Mouse (Mus musculus): Measurements from ENCODE around the gene Ldhc.
"Not testable (repeated sequence)": the region's sequence is repeated elsewhere in the genome, so short reads cannot be mapped to it uniquely, and the experiment has no call there.

Gene Ldhc

DNA sequence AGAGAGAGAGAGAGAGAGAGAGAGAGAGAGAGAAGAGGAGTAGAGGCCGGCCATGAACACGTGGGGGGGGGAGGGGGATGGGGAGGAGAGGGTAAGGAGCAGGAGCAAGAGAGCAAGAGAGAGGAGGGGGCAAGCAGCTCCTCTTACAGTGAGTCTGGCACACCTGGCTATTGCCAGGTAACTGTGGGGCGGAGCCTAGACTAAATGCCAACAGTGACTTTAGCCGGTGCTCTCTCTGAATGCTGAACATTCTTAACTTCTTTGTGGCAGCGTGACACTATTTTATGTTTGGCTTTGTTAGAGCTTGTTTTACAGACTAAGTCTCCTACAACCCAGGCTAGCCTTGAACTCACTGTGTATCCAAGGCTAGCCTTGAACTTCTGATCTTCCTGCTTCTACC is 18.7 kb upstream of the Ldhc start:
- DNase-seq (ENCODE audit: low spot score), result peak; percentile 51

DNA sequence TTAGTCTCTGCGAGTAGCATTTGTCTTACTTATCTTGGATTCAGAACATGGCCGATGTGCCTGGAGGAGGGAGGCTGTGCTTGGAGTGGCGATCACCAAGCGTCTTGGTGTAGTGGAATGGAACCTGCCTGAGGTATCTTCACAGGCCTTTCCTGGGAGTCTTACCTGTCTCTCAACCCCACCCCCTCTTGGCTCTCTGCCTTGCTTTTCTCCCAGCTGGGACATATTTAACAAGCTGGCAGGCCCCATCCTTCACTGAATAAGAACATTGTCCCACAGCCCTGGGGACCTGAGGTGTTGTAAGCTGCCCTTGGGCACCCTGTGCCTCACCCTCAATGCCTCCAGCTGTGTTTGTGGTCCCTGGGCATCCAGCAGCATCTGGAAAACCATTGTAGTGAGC is 17.4 kb upstream of the Ldhc start:
- DNase-seq (ENCODE audit: low spot score), result no peak

DNA sequence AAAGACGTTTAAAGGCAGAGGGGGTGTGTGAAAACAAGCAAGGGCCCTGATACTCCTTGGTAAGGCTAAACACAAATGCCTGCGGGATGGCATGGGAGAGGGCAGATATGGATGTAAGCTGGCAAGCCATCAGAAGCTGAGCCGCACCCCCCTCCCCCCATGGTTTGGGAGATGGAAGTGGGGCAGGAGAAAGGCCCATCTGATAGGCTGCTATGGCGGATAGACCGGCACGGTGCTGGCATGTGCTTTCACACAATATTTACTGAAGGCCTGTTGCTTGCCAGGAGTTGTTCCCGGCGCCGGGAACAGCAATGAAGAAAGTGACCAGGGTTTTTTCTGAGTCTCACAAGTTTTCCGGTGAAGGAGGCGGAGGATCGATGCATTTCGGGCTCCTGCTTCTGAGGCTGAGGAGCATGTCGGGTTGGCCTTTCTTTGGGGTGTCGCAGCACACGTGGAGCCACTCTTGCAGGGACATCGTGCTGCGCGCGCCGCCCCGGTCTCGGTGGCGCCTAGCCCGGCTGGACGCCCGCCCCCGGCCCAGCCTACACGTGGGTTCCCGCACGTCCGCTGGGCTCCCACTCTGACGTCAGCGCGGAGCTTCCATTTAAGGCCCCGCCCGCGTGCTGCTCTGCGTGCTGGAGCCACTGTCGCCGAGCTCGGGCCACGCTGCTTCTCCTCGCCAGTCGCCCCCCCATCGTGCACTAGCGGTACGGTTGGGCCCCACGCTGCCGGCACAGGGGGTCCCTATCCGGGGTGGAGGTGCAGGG is 15.6 kb upstream of the Ldhc start:
- peak; percentile 95 for DNase-seq (ENCODE audit: low spot score)

DNA sequence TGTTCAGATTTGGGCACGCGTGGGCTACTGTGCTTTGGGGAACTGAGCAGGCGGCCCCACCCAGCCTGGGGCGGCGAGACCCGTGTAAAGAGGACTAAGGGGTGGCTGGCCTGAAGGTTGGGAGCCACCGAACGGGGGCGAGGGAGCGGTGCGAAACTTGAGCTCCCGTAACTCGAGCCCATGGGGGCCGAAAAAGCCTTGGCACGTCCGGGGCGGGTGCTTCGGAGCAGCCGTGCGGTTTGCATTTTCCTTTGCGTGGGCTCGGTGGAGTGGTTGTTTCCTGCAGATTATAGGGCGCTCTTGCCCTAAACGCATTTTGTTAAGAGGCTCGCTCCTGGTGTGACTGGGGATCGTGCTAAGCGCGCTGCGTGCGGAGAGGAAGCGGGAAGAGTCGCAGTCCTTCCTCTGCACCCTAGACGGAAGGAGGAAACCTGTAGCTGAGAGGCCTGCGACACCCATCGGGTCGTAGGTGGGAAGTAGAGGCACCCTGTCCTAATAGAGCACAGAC is 15.0 kb upstream of the Ldhc start:
- DNase-seq (ENCODE audit: low spot score), result peak; percentile 35

DNA sequence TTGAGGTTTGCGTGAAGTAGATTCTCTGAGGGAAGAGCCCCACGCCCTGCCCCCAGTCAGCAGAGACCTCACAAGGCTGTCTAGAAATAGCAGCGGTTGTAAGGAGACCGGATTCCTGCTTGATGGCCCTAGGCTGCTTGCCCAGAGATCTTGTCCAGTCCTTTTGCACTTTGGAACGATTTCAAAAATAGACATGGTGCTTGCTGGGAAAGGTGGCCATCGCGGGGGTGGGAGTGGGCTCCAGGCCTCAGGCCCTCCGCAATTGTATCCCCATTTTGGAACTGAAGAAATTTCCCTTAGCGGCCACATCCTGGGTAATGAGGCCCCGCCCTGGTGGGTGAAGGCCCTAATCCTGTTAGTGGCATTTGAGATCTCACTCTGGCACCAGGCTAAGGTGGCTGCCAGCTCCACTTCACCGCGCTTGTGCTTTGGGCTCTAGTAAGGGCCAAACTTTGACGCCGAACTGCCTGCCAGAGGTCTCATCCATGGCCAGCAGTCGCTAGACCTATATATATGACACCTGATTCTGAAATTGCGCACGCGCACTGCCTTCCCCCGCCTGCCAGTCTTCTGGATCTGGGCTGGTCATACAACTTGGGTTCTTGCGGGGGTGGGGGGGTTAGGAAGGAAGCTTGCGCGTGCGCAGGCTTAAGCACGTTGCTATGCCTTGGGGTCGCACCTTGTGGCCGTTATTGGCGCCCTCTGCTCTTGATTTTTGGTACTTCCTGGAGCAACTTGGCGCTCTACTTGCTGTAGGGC is 14.3 kb upstream of the Ldhc start:
- DNase-seq (ENCODE audit: low spot score), result peak; percentile 48

DNA sequence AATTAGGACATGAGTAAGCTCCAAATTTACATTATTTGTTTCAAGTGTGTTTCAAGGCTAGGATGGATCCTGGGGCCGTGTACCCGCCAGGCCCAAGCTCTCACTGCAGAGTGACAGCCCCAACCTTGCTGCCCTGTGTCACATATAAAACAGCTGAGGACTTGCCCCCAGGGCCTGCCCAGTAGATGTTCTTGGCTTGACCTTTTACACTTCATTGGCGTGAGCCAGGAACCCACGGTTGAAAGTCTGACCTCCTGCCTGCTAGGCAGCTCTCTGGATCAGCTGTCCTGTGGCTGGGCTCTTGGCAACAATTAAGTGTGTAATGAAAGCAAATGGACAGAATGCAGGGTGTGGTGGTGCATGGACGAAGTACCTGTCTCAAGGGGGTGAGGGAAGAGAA is 11.7 kb upstream of the Ldhc start:
- no peak for DNase-seq (ENCODE audit: low spot score)

DNA sequence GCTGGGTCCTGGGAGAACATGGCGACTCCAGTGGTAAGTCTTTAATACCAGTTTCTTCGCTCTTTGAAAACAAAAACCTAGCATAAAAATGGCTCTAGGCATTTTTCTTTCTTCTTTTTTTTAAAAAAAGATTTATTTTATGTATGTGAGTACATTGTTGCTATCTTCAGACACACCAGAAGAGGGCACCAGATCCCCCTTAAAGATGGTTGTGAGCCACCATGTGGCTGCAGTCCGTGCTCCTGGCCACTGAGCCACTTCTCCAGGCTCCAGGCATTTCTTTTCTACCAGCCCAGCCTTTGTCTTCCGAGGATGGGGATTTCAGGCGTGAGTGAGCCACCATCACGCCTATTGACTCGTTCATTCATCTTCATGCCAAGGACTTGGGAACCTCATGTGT is 10.0 kb upstream of the Ldhc start:
- DNase-seq (ENCODE audit: low spot score), result no peak

DNA sequence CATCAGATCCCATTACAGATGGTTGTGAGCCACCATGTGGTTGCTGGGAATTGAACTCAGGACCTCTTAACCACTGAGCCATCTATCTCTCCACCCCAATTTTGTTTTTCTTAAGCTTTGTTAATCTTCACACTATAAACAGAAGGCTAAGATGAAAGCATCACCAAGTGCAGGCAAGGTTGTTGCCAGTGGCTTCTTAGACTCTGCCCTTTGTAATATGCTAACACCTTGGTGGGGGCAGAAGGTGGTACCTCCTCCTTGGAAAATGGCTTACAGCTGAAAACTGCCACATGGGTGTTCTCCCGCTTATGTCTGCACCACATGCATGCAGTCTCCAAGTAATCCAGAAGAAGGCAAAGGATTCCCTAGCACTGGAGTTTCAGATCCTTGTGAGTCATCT is 8.3 kb upstream of the Ldhc start:
- no peak for DNase-seq (ENCODE audit: low spot score)

DNA sequence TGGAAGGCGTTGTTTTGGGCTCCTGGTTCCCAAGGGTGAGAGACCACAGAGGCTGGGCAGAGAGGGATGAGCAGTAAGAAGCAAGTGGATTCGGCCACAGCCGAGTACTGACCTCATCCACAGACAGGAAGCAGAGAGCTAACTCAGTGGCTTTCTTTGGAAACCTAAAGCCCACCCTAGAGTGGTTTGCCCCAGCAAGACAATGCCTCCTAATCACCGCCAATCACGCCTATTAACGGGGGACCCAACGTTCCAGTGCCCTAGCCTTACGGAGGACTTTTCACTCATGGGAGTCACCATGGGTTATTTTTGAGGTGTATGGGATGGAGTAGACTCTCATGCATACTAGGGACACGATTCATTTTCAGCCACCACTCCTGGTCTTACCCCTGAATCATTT is 7.6 kb upstream of the Ldhc start:
- no peak for DNase-seq (ENCODE audit: low spot score)

DNA sequence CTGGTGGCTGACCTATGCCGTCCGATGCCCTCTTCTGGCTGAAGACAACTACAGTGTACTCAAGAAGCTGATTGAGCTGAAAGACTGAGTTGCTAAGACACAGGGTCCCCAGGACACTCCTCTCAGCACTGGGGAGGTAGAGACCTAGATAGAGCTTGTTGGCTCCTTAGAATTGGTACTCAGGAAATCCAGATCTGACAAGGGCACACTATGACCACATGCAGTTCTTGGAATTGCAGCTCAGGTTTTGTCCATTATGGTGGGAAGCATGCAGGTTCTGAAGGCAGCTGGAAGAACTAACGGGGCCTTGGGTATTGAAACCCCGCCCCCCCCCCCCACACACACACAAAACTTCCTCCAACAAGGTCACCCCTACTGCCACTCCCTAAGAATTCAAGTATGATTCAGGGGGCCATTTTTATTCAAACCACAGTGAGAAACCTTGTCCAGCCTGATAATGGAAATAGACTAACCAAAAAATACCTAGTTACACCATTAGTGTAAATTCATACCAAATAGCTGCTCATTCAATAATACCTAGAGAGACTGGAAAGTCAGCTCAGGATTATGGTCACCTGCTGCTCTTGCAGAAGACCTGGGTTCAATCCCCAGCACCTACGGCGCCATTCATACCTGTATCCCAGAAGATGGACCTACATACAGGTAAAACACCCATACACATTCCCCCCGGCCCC is 5.0 kb upstream of the Ldhc start:
- DNase-seq (ENCODE audit: low spot score), result no peak

DNA sequence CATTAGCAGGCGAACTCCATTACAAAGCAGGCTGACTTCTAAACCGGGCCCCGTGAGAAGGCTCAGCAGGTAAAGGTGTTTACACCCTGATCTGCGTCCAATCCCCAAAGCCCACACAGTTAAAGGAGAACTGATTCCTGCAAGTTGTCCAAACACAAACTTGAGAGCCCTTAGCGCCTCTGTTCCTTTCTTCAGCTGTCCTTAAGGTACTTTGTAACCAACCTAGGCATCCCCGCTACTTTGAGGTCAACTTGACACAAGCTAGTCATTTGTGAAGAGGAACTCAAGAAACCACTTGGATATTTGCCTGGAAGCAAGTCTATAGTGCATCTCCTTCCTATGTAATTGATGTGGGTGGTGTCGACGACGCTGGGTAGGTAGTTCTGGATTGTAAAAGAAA is 3.6 kb upstream of the Ldhc start:
- no peak for DNase-seq (ENCODE audit: low spot score)

DNA sequence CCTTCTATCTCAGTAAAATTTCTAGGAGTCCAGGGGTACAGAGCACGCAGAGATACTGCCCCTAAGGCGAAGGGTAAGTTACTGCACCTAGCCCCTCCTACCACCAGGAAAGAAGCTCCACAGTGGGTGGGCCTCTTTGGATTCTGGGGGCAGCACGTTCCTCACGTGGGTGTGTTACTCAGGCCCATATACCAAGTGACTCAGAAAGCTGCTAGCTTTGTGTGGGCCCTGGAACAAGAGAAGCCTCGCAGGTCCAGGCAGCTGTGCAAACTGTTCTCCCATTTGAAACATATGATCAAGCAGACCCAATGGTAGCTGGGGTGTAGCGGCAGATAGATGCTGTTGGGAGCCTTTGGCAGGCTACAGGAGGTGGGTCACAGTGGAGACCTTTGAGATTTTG is 2.0 kb upstream of the Ldhc start:
- no peak for DNase-seq (ENCODE audit: low spot score)

DNA sequence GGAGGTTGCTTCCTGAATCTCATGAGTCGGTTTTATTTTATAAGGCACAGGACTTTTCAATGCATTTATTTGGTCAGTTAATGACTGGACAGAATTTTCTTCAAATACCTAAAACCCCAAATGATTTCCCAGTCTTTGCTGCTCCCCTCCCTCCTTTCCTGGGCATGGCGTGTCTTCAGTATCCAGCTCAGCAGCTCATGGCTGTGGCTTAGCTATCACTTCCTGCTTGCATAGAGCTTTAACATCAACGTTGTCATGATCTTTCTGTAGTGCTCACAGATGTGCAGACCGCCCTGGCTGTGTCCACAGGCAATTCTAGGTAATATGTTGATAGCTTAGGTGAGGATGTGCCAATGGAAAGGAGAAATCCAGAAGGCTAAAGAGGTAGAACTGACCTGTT is 11.0 kb downstream of the Ldhc start:
- DNase-seq (ENCODE audit: low spot score), result no peak

DNA sequence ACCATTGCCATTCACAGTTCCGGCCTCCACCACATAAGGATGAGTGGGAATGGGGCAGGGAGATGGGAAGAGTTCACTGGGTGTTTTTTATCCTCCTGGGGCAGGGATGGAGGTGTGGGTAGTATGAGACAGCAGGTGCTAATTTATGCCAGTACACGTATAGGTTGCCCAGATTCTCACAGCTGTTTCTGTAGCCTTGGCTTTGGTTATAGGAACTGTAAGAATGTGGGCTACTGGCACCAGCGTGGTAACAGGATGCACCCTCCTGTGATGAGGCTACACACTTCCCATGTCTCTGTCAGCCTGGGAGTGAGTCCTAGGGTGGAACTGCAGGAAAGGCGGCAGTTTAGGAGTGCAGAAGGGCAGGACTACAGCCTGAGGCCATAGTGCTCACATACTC is 15.8 kb downstream of the Ldhc start:
- DNase-seq (ENCODE audit: low spot score), result no peak

DNA sequence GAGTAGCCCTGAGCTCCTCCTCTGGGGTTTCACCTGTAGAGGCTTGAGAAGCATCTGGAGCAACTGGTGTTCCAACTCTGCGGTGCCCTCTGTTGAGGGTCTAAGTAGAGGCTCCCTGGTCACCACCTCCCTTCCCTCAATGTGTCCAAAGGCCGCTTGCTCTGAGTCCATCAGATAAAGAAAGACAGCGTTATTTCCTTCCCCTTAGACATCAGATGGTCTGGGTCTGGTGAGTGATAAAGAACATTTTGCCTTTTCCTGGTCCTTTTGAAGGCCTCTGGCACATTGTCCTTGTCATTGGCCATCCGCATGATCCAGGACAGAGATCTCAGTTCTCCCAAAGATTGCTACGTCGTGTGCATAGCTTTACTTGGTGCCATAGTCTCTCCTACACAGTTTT is 16.3 kb downstream of the Ldhc start:
- no peak for DNase-seq (ENCODE audit: low spot score)

DNA sequence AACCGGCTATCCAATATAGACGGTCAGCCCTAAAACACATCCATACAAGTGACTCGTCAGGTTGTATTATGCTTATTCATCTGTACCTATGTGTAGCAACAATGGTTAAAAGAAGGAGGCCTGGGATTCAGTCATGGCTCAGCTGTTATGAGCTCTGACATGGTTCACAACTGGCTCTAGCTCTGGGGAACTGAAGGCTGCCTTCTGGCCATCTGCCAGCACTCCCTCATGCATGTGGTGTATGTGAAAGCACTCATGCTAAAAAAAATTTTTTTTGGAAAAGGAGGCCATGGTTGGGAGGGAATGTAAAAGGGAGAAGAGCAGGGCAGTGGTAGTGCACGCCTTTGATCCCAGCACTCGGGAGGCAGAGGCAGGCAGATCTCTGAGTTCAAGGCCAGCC is 18.8 kb downstream of the Ldhc start:
- no peak for DNase-seq (ENCODE audit: low spot score)

DNA sequence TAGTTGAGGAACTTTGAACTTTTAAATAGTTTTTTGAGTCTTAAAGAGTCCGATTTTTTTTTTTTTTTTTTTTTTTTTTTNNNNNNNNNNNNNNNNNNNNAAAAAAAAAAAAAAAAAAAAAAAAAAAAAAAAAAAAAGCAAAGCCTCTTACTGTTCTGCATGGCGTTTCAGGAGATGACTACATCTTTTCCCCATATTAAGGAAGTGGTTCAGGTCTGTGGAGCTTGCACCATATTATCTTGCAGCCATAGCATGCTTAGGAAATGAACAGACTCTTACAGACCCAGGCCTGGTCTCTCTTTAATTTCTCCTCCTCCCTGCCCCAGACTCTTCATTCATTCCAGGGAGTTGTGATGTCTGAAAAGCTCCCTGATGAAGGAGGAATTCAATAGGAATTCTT is 20.0 kb downstream of the Ldhc start:
- no peak for DNase-seq (ENCODE audit: low spot score)

DNA sequence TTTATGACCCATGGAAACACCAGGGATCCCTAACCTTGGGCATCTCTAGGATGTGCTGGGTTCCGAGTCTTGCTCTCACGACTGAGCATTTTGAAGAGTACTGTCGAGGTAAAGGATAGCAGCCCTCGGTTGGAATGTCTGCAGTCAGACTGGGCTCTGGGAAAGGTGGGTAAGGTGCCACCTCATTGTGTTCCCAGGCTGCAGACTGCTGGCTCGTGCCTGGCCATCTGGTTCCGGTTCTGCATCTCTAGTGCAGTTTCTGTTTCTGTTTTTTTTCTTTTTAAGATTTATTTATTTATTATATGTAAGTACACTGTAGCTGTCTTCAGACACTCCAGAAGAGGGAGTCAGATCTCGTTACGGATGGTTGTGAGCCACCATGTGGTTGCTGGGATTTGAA is 20.9 kb downstream of the Ldhc start:
- not testable (repeated sequence) for DNase-seq (ENCODE audit: low spot score)

DNA sequence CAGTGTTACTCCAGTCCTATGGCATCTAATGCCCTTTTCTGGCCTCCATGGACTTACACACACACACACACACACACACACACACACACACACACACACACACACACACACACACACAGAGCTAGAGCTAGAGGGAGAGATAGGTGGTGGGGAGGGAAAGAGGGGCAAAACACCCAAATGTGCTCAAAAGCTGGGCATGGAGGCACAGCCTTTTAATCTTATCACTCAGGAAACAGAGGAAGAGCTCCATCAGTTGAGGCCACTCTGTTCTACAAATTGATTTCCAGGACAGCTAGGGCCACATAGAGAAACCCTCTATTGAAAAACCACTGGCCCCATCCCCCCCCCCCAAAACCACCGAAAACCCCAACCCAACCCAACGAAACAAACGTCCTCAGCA is 22.3 kb downstream of the Ldhc start:
- no peak for DNase-seq (ENCODE audit: low spot score)

DNA sequence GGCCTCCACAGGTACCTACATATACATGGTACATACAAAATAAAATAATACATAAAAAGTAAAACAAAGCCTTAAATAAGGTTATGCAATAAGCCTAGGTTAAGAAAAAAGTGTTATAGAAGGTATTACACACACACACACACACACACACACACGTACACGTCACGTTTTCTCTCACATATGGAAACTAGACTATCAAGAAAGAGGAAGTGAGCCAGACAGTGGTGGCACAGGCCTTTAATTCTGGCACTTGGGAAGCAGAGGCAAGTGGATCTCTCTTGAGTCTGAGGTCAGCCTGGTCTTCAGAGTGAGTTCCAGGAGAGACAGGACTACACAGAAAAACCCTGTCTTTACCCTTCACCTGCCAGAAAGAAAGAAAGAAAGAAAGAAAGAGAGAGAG is 34.5 kb downstream of the Ldhc start:
- DNase-seq (ENCODE audit: low spot score), result no peak

DNA sequence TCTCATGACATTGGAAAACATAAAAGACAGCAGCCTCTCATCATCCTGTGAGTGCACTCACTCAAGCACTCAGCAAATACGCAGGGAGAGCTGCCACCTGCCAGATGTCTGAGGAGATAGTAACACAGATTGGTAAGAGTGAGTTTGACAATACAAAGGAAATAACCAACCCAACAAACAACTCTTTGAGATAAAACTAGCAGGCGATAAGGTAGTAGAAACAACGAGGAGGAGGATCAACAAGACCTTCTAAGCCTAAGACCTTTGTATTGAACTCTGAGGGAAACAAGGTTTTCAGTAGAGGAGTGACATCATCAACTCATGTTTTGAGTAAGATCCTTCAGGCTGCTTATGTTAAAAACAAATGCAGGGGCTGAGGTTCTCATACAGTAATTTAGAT is 38.3 kb downstream of the Ldhc start:
- no peak for DNase-seq (ENCODE audit: low spot score)

DNA sequence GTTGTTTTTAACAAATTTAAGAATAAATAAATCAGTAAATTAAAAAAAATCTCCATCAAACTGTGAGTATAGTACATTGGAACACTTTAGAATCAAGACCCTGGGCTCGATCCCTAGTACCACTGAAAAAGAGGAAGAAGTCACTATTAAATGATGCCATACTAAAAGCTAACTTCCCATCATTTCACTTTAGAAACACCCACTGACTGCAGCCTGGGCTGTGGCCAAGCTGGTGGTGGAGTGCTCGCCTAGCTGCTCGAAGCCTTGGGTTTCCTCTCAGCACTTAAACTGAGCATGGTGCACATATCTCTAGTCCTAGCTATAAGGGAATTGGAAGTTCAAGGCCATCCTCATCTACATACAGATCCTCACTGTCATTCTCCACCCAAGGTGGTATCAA is 50.2 kb downstream of the Ldhc start:
- DNase-seq (ENCODE audit: low spot score), result no peak

DNA sequence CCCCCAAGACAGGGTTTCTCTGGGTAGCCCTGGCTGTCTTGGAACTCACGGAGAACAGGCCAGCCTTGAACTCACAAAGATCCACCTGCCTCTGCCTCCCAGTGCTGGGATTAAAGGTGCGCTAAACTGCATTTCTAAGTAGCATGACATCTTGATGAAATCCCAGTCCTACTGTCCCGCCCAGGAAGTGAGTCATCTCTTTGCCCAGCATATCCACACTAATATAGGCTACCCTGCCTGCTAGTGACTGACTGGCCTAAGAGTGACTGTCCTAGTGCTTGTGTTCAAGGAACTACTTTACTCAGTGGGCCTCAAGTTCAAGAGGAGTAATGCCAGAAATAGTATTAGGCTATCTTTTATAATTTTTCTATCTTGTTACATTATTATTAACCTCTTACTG is 55.4 kb downstream of the Ldhc start:
- DNase-seq (ENCODE audit: low spot score), result no peak
